Mouse (Mus musculus) hematopoietic multipotent progenitor cell, adult 10-12 weeks (in vitro differentiated cells): ENCODE measurements around the gene Spin1. TPM values are rescaled to one million over a fixed set of nuclear protein-coding genes. Genes with fewer than 3 reads are reported as not detected.

Experiments
- polyA plus RNA-seq: library from polyadenylated mRNA; stranded (reverse); fragments of >175 nt; gene quantifications from 2 replicates; pipeline ENCODE4 v1.2.3, GENCODE M21; 2012; ENCODE audit warnings: low replicate concordance

Spin1 gene
- polyA plus RNA-seq, result 7.2 and 9.3 TPM in 2 replicates

DNA sequence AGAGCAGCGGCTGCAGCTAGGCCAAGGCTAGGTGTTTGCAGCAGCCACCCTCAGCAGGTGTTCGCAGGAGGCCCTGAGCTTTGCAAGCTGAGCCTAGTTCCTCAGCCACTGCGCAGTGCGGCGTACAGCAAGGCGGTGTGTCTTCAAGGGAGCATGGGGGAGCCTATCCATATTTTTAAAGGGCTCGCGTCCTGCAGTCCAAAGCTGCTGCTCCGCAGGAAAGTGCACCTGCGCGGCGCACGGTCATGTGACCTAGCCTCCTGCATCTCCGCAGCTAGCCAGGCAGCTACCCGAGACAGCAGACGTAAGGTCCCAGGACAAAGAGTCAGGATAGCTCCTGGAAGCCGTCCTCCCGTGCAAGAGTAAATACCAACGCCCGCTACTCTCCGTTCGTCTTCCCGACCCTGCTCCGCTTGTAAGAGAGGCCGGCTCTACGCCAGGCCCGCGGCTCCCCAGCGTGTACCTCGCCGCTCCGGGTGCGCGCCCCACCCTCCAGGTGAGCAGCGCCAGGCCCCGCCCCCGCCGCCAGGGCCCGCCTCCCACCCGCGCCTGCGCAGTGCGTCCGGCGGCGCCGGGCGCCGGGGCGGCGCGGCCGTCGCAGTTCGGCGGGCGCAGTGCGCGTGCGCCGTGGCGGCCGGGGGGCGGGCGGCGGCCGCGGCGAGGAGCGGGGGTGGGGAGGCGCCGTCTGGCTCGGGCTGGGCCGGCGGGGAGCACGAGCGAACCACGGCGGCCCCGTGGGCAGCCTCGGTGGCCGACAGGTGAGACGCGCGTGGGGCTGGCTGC, at the start of gene Spin1:
TSS of gene Spin1 (plus strand) at position 648 of the 783 bp plus-strand sequence.

DNA sequence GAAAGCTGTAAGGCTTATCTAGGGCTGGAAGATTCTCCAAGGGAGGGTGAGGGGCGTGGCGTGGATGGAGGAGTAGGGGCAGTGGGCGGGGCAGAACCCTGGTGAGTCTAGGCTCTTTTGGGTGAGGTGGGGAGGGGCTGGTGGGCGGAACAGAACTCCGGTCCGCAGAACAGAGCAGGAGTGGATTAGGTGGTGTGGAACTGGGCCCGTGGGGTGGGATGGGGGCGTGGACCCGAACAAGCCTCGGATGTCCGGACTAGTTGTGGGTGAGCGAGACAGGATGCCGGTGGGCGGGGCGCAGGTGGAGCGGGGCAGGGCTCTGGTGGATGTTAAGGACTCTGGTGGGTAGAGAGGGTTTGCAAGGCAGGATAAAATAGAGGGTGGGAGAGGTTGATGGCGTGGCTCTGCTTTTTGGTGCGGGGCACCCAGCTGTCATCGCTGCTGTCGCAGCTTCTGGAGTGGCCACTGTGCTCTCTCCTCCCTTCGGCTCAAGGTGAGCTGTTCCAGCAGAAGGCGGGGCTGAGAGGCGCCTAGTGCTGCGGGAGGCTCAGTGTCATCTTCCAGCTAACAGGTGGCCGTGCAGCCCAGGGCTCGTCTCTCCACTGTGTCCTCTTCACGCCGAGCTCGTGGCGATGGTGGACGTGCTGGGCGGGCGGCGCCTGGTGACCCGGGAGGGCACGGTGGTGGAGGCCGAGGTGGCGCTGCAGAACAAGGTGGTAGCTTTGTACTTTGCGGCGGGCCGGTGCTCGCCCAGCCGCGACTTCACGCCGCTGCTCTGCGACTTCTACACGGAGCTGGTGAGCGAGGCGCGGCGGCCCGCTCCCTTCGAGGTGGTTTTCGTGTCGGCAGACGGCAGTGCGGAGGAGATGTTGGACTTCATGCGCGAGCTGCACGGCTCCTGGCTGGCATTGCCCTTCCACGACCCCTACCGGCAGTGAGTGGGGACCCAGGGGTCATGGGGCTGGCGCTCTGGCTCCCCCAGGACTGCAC, 70.3 kb downstream of the Spin1 start, which contains the start of gene Nxnl2:
TSS of gene Nxnl2 (plus strand) at position 332 of the 990 bp plus-strand sequence.

Other genes with a start within 250 kb of the Spin1 start
- gene Nxnl2, start 70.1 kb downstream of the Spin1 start, polyA plus RNA-seq, result 0.28 and 0.31 TPM in 2 replicates